Mouse (Mus musculus) ES-E14 (cell line): ENCODE measurements around the gene Actr10.

Experiments used
- CHD2 ChIP-seq: IDR thresholded peaks from 2 replicates; pipeline ENCODE4 v1.6.1; 2014; ENCODE audit warnings: mild to moderate bottlenecking, low read depth, low read length, inconsistent platforms
- HCFC1 ChIP-seq: IDR thresholded peaks from 2 replicates; pipeline ENCODE4 v1.6.1; 2012; ENCODE audit warnings: low read length, inconsistent platforms, borderline replicate concordance; ENCODE audit not compliant: insufficient read depth
- ZNF384 ChIP-seq: IDR thresholded peaks from 2 replicates; pipeline ENCODE4 v1.6.1; 2012; ENCODE audit warnings: low read depth, low read length, inconsistent platforms

GRCm38 (mm10) chr12:70896068-70896467, 41.6 kb upstream of the Actr10 start:
- TF ChIP-seq ZNF384, result no peak
- TF ChIP-seq CHD2, result no peak
- no peak for TF ChIP-seq HCFC1
